Mouse (Mus musculus): ENCODE measurements around the gene Caln1.
"Not testable (repeated sequence)": the region's sequence is repeated elsewhere in the genome, so short reads cannot be mapped to it uniquely, and the experiment has no call there.

The Caln1 gene

DNA sequence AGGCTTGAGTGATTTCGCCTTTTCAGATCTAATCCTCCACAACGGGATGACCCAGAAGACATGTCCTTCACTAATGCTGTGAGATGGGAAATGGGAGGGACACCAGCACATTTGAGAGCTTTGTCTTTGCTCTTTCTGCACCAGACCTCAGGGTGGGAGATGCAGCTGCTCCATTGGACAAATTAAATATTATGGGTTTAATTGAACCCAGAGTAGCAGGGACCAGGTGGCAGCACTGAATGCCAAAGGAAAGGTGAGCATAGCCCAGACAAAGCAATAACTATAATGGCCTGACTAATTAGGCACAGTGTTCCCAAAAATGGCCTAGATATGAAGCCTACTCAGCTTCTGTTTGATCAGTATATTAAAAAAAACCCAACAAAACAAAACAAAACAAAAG is 158.2 kb downstream of the Caln1 start:
- no peak for DNase-seq (ENCODE audit: low spot score in 2 of 2)

DNA sequence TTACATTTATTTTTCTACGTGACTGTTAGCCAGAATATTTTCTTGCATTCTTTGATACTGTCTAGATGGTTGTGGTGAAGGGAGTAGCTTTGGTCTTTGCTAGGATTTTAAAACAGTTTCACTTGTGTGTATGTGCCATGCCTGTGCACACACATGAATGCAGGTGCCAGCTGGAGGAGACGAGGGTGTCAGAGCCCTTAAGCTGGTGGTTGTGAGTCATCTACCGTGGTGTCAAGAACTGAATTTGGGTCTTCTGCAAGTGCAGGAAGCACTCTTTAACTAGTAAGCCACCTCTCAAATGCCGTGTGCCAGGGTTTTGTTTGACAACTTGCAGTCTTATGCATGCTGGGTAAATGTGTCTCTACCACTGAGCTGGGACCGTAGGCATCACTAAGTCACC is 178.2 kb downstream of the Caln1 start:
- DNase-seq (ENCODE audit: low spot score in 2 of 2): peak; percentile 13 to 16

DNA sequence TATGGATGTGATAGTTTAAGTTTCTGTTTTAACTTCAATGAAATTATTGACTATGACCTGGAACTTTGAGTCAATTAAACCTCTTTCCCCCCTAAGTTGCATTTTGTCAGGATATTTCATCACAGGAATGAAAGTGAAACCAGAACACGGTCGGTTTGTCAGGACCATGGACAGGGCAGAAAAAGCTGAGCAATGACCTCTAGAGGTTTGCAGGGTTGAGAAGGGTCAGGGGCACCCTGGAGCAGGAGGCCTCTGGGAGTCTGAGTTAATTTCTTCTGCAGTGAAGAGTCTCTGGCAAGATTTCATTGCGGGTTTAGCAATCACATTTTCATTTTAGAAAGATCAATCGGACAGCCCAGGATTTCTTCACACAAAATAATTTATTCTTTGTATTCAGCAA is 184.7 kb downstream of the Caln1 start:
- no peak for DNase-seq (ENCODE audit: low spot score in 2 of 2)

DNA sequence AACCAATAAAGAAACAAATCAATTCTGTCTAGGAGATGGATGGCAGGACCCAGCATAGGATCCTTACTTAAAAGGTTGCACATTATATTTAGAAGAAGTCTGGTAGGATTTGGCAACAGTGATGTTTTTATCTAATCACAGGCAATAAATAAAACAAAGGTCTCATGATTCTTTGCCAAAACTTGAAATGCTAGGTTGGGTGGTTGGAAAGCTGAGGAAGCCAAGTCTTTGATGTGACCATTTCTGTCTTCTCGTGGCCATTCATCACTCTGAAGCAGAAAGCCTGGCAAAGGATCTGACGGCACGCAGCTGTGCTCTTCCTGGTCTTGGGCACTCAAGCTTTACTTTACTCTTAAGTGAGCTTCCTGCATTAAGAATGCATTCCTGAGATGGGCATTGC is 193.9 kb downstream of the Caln1 start:
- DNase-seq (ENCODE audit: low spot score in 2 of 2): no peak

DNA sequence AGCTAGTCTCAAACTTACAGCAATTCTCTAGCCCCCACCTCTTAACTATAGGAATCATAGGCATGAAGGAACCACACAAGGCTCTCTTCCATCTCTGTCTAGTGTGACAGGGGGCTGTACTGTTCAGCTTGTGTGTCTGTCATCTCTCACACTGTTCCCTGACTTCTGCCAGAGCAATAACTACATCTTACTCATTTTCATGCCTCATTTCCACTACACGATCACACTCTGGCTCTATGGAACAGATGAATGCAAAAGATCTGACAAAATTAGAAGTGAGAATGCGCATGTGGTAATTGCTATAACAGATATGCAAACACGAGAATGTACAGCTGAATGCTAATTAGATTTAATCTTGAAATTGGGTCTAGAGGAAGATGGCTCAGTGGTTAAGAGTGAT is 196.7 kb downstream of the Caln1 start:
- DNase-seq (ENCODE audit: low spot score in 2 of 2): peak in 1 of 2 experiments; percentile 20

DNA sequence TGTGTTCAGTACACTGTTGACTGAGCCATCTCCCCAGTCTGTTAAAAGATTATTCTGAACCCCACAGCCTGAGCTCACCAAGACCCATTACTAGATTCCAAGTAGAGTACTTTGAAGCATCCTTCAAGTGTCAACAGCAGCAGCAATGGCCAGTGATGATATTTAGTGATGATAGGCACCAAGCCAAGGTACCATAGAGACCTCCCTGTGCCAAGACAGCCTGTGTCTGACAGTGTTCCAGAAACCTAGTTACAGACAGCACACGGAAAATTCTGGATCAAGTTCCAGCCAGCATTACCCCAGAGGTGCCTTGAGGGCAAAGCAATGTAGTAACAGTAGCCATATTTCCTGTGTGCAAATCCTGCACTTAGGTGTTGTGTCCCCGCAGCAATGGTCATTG is 208.3 kb downstream of the Caln1 start:
- DNase-seq (ENCODE audit: low spot score in 2 of 2): no peak

DNA sequence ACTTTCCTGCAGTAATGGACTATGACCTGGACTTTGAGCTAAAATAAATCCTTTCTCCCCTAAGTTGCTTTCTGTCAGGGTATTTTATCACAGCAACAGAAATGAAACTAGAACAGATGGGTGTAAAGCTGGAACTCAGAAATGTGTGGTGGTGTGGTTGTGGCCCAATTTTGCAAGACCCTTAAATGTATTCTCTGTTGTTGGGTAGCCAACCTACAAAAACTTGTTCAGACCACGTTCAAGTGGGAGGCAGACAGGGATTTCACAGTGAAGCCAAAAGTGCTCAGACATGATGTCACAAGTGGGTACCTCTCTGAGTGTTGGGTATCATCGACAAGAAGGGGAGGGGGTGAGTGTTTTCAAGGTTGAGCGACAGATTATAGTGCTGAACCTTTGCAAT is 214.8 kb downstream of the Caln1 start:
- DNase-seq (ENCODE audit: low spot score in 2 of 2): peak in 1 of 2 experiments; percentile 25

DNA sequence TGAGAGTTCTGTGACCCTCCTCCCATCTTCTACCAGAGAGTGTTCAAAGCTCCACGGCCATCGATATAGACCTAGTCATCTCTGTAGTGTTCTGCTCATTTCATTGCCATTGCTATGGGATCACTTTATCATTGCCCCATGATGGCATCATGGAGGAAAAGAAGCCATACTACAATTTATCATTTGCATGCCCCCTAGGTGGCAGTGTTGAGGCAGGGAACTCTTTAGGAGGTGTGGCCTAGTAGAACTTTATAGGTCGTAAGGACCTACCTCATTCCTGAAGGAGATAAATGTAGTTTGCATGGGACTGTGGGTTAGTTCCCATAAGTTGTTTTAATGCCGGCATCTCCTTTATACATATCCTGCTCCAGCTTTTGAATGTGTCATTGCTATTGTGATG is 217.0 kb downstream of the Caln1 start:
- no peak for DNase-seq (ENCODE audit: low spot score in 2 of 2)

DNA sequence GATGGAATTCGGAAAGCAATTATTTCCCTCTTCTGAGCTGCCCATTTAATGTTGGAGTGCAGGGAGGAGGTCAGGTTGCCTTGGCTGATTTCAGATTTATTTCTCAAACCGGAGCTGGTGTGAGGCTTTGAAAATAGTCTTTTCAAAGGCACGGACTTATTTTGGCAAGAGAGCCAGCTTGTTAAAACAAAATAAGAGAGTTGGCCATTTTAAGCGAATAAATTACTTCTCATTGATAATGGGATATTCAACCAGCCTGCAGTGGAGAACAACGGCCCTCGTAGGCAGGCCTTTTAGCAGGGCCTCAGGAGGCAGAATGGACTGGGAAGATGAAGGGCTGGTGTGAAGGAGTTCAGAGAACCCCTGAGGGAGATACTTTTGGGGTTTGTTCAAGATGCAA is 227.3 kb downstream of the Caln1 start:
- DNase-seq (ENCODE audit: low spot score in 2 of 2): no peak

DNA sequence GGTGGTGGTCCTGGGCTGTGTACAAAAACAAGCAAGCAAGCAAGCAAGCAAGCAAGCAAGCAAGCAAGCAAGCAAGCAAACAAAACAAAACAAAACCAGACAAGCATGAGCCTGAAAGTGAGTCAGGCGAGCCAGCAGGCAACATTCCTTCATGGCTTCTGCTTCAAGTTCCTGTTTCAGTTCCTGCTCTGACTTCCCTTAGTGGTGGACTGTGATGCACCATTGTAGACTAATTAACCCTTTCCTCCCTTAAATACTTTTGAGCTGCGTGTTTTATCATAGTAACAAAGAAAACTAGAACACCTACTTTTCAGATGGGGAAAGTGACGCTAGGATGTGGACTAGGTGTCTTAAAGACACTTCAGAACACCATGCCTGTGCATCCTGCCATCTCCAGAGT is 244.4 kb downstream of the Caln1 start:
- no peak for DNase-seq (ENCODE audit: low spot score in 2 of 2)

DNA sequence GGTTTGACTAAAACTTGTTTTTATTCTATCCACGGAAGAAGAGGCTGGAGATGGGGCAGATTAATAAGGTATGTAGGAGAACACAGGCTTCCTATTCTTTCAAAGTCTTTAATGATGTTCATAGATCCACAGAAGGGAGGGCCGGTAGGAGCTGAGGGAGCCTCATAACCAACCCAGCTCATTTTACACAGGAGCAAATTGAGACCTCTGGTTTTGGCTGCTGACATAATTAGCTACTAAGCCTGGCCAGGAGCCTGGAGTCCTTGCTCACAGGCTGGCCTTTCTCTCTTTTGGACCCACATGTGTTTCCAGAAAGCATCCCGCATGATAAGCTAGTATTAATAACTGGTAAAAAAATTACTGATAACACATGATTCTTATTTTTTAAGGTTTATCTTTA is 245.0 kb downstream of the Caln1 start:
- no peak for DNase-seq (ENCODE audit: low spot score in 2 of 2)

DNA sequence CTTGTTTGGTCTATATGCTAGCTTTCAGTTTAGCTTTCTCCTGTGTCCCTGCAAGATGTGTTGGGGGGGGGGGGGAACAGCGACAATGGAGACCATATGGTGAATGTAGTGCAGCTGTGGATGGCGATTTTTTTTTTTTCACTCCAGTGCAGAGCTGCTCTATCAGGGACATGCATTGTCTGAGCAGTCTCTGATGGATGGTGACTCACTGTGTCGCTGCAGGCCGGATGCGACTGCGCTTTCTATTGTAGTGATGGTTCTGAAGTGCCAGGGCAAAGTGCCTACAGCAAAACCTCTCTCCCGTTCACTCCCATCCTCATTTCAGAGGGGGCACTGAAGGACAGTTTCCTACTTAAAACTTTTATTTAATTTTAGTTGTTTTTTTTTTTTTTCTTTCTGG is 250.8 kb downstream of the Caln1 start:
- no peak for DNase-seq (ENCODE audit: low spot score in 2 of 2)

DNA sequence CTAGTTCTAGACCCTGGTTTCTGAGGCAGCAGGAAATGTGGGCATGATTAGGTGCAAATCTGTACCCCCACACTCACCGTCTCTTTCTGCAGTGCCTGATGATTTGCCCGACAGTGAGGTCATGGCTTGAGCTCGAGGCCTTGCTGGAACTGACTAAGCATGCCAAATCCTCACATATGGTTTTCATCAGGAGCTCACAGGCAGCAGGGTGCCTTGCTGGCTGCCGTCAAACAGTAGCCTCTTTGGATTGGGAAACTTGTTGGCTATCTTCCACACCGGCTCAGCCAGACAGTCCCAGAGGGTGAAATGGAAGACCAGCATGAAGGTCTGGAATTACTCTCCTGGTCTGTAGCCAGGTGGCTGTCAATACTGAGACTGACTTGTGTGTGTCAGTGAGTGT is 254.0 kb downstream of the Caln1 start:
- DNase-seq (ENCODE audit: low spot score in 2 of 2): no peak

DNA sequence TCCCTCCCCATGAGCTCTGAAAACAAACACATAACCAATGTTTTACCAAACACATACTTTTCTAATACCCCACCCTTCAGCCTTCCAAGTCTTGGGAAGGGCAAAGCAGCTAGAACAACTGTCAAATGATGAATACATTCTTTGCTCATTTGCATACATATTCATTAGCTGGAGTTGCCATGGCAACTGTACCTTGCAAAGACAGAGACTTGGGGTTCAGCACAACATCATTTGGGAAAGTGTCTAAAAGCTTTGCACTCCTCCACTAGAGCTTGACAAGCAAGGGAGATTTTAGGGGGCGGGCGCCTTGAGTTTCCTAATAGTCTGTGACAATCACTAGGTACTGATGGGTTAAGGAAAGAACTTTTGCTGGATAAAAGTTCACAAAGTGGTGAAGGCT is 258.5 kb downstream of the Caln1 start:
- DNase-seq (ENCODE audit: low spot score in 2 of 2): peak in 1 of 2 experiments; percentile 37

DNA sequence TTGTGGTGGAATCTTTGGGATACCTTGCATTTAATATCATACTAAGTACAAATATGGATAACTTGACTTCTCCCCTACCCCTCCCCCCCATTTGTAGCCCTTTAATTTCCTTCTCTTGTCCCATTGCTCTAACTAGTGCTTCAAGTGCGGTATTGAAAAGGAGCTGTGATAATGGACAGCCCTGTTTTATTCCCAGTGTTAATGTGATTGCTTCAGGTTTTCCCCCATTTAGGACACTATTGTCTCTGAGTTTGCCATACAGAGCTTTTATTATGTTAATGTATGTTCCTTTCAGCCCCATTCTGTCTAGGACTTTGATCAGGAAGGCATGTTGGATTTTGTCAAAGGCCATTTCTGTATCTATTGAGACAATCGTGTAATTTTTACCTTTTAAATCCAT is 266.1 kb downstream of the Caln1 start:
- no peak for DNase-seq (ENCODE audit: low spot score in 2 of 2)

DNA sequence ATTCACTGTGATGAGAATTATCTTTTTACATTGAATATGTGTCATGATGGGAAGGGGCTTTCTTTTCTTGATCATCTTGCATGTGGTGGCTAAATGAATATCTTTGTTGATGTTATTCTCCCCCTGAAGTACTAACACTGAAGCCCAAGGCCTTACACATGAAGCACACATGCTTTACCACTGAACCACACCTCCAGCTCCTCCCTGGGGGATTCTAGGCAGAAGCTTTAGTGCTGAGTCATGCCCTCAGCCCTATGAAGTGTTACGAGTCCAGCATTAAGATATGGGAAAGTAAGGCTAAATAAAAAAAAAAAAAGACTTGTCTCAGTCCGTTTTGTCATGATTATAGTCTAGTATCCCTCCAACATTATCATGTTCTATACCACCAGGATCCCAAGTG is 272.6 kb downstream of the Caln1 start:
- no peak for DNase-seq (ENCODE audit: low spot score in 2 of 2)

DNA sequence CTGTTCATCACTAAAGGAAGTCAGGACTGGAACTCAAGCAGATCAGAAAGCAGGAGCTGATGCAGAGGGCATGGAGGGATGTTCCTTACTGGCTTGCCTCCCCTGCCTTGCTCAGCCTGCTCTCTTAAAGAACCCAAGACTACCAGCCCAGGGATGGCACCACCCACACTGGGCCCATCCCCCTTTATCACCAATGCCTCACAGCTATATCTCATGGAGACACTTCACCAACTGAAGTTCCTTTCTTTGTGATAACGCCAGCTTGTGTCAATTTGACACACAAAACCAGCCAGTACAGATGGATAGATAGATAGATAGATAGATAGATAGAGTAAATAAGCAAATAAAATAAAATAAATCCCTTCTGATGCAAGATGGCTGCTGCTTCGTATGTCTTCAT is 276.9 kb downstream of the Caln1 start:
- DNase-seq (ENCODE audit: low spot score in 2 of 2): not testable (repeated sequence)

DNA sequence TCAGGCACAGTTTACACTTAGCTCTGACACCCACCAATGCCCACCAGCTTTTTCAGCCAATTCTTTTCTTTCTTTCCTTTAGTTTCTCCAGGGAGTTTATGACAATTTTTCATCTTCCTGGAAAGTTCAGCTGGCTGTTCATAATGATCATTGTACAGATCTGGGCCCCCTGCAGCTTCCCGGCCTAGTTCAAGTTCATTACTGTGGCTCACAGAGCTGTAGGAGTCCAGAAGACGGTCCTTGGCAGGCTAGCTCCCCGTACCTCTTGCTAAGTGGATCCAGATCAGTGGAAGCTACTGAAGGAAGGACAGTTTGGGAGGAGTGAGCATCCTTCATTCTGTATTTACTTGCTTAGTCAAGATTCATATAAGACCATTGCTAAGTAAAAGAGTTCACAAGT is 288.9 kb downstream of the Caln1 start:
- no peak for DNase-seq (ENCODE audit: low spot score in 2 of 2)

DNA sequence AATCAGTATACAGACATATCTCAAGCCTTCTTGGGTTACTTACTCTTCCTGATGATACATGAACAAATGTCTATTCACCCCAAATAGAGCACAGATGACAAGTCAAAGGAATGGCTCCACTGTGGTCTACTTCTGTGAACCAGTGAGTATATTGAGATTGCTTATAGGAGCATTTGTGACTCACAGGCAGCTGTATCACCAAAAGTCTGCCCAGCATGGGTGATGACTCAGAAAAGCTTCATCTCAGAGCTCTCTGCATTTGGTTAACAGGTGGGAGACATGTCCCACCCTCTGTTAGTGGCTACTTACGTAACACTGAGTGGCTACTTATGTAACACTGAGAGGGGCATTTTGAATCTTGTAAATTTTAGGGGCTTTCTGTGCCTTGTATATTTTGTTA is 296.8 kb downstream of the Caln1 start:
- no peak for DNase-seq (ENCODE audit: low spot score in 2 of 2)

DNA sequence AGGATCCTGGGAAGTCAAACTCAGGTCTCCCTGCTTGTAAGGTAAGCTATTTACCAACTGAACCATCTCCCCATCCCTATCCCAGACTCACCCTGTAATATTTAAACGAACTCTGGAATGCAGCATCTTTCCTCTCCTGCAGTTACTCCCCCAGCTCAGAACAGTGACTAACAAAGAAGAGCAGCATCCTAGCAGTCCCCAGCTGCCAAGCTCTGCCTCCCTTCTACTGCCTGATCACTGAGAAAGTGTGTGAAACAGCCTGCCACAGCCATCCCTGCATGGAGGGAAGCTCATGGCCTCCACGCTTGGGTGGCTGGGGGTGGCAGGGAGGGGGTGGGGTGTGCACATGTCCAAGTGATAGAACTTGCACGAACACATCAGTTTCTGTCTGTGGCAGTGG is 303.3 kb downstream of the Caln1 start:
- DNase-seq (ENCODE audit: low spot score in 2 of 2): peak; percentile 11 to 16

DNA sequence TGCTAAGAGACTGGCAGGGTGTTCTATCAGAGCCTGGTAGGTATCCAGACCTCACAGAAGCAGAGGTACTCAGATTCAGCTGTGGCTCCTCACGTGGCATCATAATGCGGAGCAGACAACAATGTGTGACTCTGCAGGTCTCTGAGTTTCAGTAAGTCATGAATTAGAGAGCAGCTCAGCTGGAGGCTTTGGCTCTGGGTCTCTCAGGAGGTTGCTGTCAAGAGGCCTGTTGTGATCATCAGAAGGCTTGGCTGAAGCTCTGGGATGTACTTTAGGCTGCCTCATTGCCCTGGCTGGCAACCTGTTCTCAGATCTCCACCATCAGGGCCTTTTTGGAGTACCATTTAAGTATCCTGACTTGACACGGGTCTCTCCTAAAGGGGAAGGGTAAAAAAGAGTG is 303.8 kb downstream of the Caln1 start:
- DNase-seq (ENCODE audit: low spot score in 2 of 2): no peak

DNA sequence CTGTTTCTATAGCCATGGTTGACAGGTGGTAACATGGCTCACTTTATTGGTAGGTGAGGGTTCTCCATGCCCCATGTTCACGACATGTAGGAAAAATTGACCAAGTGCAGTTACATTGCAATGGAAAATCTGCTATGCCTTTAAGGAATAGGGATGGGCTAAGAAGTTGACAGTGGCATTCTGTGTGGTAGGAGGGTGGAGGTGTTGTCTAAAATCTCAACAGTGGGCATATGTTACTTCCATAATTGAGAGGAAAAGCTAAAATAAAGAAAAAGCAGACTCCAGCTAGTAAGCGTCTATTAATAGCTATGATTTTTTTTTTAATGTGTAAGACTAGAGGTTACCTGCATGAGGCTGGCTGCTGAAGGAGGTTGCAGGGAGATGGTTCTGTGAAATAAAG is 308.6 kb downstream of the Caln1 start:
- no peak for DNase-seq (ENCODE audit: low spot score in 2 of 2)

DNA sequence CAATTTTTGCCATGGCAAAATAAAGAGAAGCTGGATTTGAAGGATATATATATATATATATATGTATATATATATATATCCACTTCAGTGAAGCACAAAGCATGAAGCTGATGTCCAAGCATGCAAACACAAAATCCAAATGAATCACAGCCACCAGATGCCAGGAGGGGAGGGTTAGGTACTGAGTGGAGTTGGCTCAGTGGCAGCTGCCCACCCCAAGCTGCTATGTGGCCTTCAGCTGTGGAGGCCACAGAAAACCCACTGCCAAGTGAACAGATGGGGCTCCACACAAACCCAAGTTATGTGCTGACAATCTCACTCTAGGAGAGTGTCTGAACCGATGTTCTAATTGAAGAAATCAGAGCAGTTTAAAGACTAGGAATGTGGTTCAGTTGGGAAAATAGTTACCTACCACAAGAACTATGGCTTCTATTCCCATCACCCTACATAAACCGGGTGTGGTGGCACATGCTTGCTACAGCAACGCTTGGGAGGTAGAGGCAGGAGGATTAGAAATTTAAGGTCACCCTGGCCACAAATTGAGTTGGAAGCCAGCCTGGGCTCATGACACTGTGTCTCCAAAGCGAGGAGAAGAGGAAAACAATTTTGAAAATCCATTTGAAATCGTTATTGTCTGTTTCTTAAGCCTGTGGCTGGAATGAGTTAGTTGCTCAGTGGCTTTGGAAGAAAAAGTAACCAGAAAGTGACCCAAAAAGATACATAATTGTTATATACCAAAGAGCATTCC is 316.8 kb downstream of the Caln1 start:
- peak; percentile 59 to 62 for DNase-seq (ENCODE audit: low spot score in 2 of 2)

All from right cerebral cortex, postnatal 36 days (tissue).